Mouse (Mus musculus) stomach, postnatal 0 days (tissue): ENCODE results near the gene Glb1.

ENCODE experiments used
- CTCF ChIP-seq: IDR thresholded peaks from 2 replicates; pipeline ENCODE4 v1.5.1; 2016; ENCODE audit warnings: antibody characterized with exemption, low read depth, mild to moderate bottlenecking, moderate library complexity
- EP300 ChIP-seq: optimal IDR thresholded peaks from 2 replicates; pipeline ENCODE3; 2016; ENCODE audit warnings: antibody characterized with exemption

DNA sequence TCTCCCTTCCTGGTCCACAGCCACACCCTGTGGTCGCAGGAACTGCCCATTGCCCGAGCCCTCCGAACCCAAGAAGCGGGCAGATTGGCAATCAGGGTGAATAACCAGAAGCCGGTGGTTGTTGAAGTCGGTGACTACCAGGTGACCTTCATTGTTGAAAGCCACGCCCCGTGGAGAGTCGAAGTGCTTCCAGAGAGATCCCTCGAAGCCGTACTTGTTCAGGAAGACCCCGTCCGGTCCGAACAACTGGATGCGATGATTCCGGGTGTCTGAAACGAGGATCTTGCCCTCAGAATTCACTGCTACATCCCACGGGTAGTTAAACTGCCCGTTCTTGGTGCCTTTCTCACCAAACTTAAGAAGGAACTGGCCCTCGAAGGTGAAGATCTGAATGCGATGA, 112.0 kb downstream of the Glb1 start:
- TF ChIP-seq CTCF (no peak), EP300 (no peak)
